Mouse (Mus musculus) 3134 (cell line): Measurements from ENCODE around the gene Olfr520.
"Not testable (repeated sequence)": the region's sequence is repeated elsewhere in the genome, so short reads cannot be mapped to it uniquely, and the experiment has no call there.

Experiments used
- DNase-seq: peaks from one replicate; pipeline ENCODE4 v3.0.0-alpha.2; 2011; ENCODE audit warnings: low spot score; ENCODE audit not compliant: insufficient read length; ENCODE audit errors: extremely low read depth

Gene Olfr520

GRCm38 (mm10) chr7:99729973-99730372, at the start of gene Olfr520:
Olfr520 (plus strand) TSS chr7:99730273.
- no peak for DNase-seq

- DNase-seq = no peak
Observed at GRCm38 (mm10) chr7:99680771-99681170, 49.3 kb upstream of the Olfr520 start.

- DNase-seq = no peak
Observed at GRCm38 (mm10) chr7:99684086-99684485, 46.0 kb upstream of the Olfr520 start.

GRCm38 (mm10) chr7:99690819-99691218, 39.3 kb upstream of the Olfr520 start:
- DNase-seq = no peak

- no peak for DNase-seq
Observed at GRCm38 (mm10) chr7:99692396-99692795, 37.7 kb upstream of the Olfr520 start.

- no peak for DNase-seq
Observed at GRCm38 (mm10) chr7:99693387-99693786, 36.7 kb upstream of the Olfr520 start.

- DNase-seq = no peak
Observed at GRCm38 (mm10) chr7:99693976-99694375, 36.1 kb upstream of the Olfr520 start.

- not testable (repeated sequence) for DNase-seq
Observed at GRCm38 (mm10) chr7:99694424-99694823, 35.6 kb upstream of the Olfr520 start.

- DNase-seq = no peak
Observed at GRCm38 (mm10) chr7:99695471-99696057, 34.5 kb upstream of the Olfr520 start.

GRCm38 (mm10) chr7:99698576-99698975, 31.5 kb upstream of the Olfr520 start:
- no peak for DNase-seq

GRCm38 (mm10) chr7:99699106-99699505, 31.0 kb upstream of the Olfr520 start:
- DNase-seq = no peak

GRCm38 (mm10) chr7:99699709-99700151, 30.3 kb upstream of the Olfr520 start:
- DNase-seq = no peak

- no peak for DNase-seq
Observed at GRCm38 (mm10) chr7:99700641-99701040, 29.4 kb upstream of the Olfr520 start.

GRCm38 (mm10) chr7:99702201-99702600, 27.9 kb upstream of the Olfr520 start:
- no peak for DNase-seq

GRCm38 (mm10) chr7:99704736-99705519, 25.1 kb upstream of the Olfr520 start:
- no peak for DNase-seq

GRCm38 (mm10) chr7:99706341-99707037, 23.6 kb upstream of the Olfr520 start:
- DNase-seq = no peak

GRCm38 (mm10) chr7:99707038-99707595, 23.0 kb upstream of the Olfr520 start:
- no peak for DNase-seq

GRCm38 (mm10) chr7:99707671-99708070, 22.4 kb upstream of the Olfr520 start:
- DNase-seq = no peak

GRCm38 (mm10) chr7:99708301-99708721, 21.8 kb upstream of the Olfr520 start:
- DNase-seq = no peak

GRCm38 (mm10) chr7:99708750-99709149, 21.3 kb upstream of the Olfr520 start:
- DNase-seq = no peak

- DNase-seq = no peak
Observed at GRCm38 (mm10) chr7:99709992-99710391, 20.1 kb upstream of the Olfr520 start.
